Mouse (Mus musculus) brain, adult 2 months (tissue): ENCODE data around the gene Lrp2.
A peak's percentile ranks its signal among the peaks of the same experiment; 100 is the strongest.

ENCODE experiments used
- DNase-seq: peaks from one replicate; pipeline ENCODE4 v3.0.0; 2011; ENCODE audit warnings: low read depth, low spot score

Lrp2 gene

GRCm38 (mm10) chr2:69585886-69586398 is at the start of gene Lrp2:
TSS of gene Lrp2 (minus strand) at chr2:69586065.
- no peak for DNase-seq

GRCm38 (mm10) chr2:69635064-69635701 is 49.3 kb upstream of the Lrp2 start:
- DNase-seq = peak; percentile 73

- no peak for DNase-seq
Observed at GRCm38 (mm10) chr2:69631449-69631848, 45.6 kb upstream of the Lrp2 start.

- DNase-seq = no peak
Observed at GRCm38 (mm10) chr2:69630792-69631191, 44.9 kb upstream of the Lrp2 start.

- DNase-seq = no peak
Observed at GRCm38 (mm10) chr2:69629914-69630313, 44.0 kb upstream of the Lrp2 start.

GRCm38 (mm10) chr2:69629215-69629614 is 43.4 kb upstream of the Lrp2 start:
- DNase-seq = peak; percentile 14

GRCm38 (mm10) chr2:69619286-69619685 is 33.4 kb upstream of the Lrp2 start:
- no peak for DNase-seq

- no peak for DNase-seq
Observed at GRCm38 (mm10) chr2:69618336-69618735, 32.5 kb upstream of the Lrp2 start.

- peak; percentile 56 for DNase-seq
Observed at GRCm38 (mm10) chr2:69613237-69613636, 27.4 kb upstream of the Lrp2 start.

- no peak for DNase-seq
Observed at GRCm38 (mm10) chr2:69612716-69613115, 26.9 kb upstream of the Lrp2 start.

- no peak for DNase-seq
Observed at GRCm38 (mm10) chr2:69612237-69612636, 26.4 kb upstream of the Lrp2 start.

GRCm38 (mm10) chr2:69606621-69607020 is 20.8 kb upstream of the Lrp2 start:
- no peak for DNase-seq

GRCm38 (mm10) chr2:69603726-69604393 is 18.0 kb upstream of the Lrp2 start:
- no peak for DNase-seq

- DNase-seq = no peak
Observed at GRCm38 (mm10) chr2:69593168-69593567, 7.3 kb upstream of the Lrp2 start.

- no peak for DNase-seq
Observed at GRCm38 (mm10) chr2:69592536-69592935, 6.7 kb upstream of the Lrp2 start.

GRCm38 (mm10) chr2:69591966-69592505 is 6.2 kb upstream of the Lrp2 start:
- no peak for DNase-seq

- no peak for DNase-seq
Observed at GRCm38 (mm10) chr2:69590548-69590947, 4.7 kb upstream of the Lrp2 start.

GRCm38 (mm10) chr2:69587896-69588295 is 2.0 kb upstream of the Lrp2 start:
- DNase-seq = no peak

- no peak for DNase-seq
Observed at GRCm38 (mm10) chr2:69586821-69587728, 1.2 kb upstream of the Lrp2 start.

GRCm38 (mm10) chr2:69585191-69585885 is 527 bp downstream of the Lrp2 start:
- DNase-seq = no peak
